Mouse (Mus musculus): Measurements from ENCODE around the gene Smim26.

Gene Smim26

DNA sequence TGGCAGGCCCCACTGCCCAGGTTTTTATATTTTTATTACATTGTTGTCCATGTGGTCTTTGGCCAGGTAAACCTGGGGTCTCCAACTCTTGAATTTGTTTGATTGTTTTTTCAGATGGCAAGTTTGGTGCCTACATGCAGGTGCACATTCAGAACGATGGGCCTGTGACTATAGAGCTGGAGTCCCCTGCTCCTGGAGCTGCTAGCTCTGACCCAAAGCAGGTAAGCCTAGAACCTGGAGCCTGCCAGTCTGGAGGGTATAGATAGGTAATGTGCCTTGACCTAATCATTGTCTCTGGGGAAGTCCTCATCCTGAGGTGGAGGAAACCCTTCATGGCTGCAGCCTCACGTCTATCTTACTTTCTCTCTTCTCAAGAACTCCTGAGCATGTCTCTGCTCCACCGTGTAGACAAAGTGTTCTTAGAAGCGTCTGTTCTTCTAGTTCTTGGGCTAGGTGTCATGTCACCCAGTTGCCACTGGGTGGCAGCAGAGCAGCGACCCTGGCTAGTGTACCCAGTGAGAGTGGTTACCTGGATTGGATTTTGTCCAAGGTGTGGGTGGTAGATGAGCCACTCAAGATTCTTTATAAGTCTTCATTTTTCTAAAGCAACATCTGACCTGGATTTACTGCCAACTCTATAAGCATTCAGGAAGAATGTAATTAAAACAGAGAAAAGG lies 41.9 kb downstream of the Smim26 start:
- no peak for DNase-seq (ENCODE audit: extremely low read depth, low read depth)

DNA sequence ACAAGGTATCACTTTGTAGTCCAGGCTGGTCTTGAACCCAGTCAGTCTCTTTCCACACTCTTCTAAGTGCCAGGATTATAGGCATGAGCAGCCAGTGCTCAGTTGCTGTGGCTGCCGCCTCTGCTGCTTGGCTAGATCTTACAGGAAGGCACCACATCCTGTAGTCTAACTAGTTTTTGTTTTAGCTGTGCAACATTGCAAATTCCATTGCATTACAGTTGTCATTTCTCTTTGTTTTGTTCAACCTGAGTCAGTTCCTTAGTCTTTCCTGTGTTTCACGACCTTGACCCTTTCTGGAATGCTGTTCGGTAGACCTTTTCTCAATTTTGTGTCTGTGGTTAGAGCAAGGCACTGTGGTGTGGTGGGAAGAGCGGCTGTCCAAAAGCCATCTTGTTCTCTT lies 43.4 kb downstream of the Smim26 start:
- DNase-seq (ENCODE audit: extremely low read depth, low read depth), result no peak

DNA sequence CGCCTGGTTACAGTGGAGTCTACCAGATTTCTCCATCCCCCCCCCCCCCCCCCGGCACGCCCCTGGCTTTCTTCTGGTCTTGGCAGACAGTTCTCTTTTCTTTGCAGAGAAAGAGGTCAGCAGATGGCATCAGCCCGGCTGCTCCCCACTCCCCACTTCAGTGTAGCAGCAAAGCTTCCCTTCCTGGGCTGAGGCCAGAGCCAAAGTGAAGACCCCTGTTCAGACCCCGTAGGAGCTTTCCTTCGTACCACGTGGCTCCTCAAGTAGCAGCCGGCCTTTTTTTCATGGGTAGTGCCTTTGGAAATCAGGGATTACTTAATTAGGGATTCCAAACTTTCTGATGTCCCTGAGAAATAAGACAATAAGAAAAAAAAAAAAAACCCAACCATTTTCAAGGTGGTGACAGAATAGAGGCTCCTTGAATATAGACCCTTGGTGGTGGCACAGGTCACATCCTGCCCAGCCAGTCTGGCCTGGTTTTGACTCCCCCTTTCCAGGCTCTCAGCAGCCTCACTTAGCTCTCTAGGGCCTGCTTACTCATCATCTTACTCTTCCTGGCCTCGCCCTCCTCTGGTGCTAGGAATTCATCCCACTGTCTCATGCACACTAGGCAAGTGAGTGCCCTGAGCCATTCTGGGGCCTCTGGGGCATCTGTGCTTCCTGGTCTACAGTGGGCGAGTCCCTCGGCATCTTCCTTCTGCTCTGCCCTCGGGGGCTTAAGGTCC lies 44.0 kb downstream of the Smim26 start:
- no peak for DNase-seq (ENCODE audit: extremely low read depth, low read depth)

DNA sequence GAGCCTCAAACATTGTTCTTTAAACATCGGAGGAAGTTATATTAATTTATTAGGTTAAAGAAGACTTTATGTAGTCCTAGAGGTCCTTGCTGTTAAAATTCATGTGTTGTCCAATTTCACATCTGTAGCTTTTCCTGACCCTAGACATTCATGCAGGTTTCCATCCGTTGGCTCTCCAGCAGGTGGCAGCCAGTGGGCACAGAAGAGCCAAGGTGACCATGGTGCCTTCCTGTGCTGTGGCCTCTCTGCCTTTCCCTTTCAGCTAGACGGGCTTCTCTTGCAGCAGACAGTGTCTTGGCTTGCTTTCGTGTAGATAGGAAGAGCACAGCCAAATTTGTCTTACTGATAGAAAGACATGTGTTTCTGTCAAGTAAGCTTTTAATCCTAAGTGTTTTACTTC lies 44.9 kb downstream of the Smim26 start:
- no peak for DNase-seq (ENCODE audit: extremely low read depth, low read depth)

DNA sequence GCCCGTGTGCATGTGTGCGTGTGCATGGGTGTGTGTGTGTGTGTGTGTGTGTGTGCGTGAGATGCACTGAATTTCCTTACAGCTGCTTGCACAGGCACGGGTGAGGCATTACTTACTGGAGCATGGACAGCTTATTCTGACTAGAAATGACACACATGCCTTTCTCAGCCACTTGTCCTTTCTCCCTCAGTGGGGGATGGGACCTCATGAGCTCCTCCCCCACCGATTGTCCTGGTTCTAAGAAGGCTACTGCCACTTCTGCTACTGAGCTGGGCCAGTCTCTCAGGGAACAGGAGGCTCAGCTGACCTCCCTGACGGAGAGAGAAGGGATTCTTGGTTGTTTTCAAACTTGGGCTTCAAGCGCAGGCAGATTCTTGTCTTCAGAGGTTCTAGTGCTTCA lies 46.2 kb downstream of the Smim26 start:
- DNase-seq (ENCODE audit: extremely low read depth, low read depth), result no peak

DNA sequence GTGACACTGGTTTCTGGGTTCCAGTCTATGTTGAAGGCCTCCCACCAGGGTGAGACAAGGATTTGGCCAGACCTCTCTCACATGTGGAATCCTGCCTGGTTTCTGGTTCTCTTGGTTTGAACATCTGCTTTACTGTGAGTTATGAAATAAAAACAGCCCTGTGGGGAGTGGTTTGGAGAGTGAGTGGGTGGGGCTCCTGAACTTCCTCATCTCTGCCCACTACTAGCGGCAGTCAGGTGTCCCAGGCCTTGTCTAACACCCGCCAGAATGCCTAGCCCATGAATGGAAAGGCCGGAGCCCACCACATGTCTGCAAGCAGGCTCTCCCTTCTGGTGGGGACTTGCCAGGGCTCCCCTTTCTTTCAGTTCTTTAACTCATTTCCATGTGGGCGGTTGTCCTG lies 48.1 kb downstream of the Smim26 start:
- peak; percentile 29 for DNase-seq (ENCODE audit: extremely low read depth, low read depth)
